Mouse (Mus musculus): ENCODE data around the gene Tcl1b3.
"Not testable (repeated sequence)": the region's sequence is repeated elsewhere in the genome, so short reads cannot be mapped to it uniquely, and the experiment has no call there.

Gene Tcl1b3

GRCm38 (mm10) chr12:105190743-105191142 lies at the start of gene Tcl1b3:
Gene Tcl1b3 (plus strand): TSS chr12:105191043.
- DNase-seq = not testable (repeated sequence)

- no peak for DNase-seq
Measured at GRCm38 (mm10) chr12:105143096-105143495, 47.7 kb upstream of the Tcl1b3 start.

DNA sequence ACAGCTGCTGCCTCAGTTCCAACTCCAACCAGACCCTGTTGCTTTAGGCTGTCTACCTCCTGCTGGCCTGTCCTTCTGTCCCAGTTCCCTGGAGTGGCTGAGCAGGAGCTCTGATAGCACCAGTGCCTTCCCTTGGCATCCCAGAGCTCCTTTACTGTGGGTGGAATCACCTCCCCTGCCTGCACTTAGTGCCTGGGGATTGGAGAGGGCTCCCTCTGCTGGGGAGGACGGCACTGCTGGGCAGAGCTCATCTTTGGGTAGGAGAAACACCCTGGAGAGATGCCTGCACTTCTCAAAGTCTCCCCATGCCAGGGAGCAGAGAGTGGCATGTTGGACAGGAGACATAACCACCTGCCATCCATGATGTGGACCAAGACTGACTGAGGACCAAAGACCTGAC lies 45.9 kb upstream of the Tcl1b3 start:
- not testable (repeated sequence) for DNase-seq

GRCm38 (mm10) chr12:105145714-105146113 lies 45.1 kb upstream of the Tcl1b3 start, which contains the start of gene Tcl1b2:
Gene Tcl1b2 (plus strand): TSS chr12:105146014.
- no peak for DNase-seq

- not testable (repeated sequence) for DNase-seq
Measured at GRCm38 (mm10) chr12:105155286-105155685, 35.6 kb upstream of the Tcl1b3 start.

DNA sequence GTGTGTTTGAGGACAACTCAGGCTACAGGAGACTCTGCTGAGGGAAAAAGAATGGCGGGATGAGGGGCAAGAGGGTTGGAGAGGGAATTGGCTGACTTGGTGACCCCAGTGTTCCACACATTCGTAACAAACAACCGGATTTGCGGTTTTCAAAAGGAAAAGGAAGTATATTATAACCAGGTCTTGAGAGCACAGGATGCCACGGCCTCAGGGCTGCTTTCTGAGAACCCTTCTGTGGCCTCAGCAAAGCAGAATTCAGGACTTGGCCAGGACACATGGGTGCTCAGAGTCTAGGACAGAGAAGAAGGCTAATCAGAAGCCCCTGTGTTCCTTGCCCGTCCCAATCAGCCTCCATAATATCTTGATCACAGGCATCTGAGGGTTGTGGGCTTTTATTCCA lies 32.0 kb upstream of the Tcl1b3 start:
- no peak for DNase-seq

DNA sequence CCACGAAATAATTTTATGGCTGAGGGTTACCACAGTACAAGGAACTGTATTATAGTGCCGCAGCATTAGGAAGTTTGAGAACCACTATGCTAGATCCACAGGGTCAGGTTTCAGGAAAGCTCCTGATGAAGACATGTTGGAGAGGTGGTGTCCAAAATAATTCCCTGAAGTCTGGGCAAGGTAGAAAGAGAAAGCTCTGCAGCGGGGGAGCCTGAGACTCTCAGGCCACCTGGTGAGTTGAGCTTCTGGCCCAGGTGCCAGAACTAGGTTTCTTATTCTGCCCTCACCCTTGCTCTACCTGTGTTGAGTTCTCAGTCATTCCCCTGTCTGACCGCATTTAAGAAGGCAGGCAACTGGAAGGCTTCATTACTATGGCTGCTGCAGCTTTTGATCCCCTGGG lies 31.5 kb upstream of the Tcl1b3 start, which contains the start of gene Tcl1b1:
TSS of gene Tcl1b1 (plus strand) at position 301 of the 400 bp plus-strand sequence.
- DNase-seq = no peak

- no peak for DNase-seq
Measured at GRCm38 (mm10) chr12:105166734-105167133, 24.1 kb upstream of the Tcl1b3 start.

- DNase-seq = no peak
Measured at GRCm38 (mm10) chr12:105173366-105173765, 17.5 kb upstream of the Tcl1b3 start.

- peak; percentile 14 to 76 for DNase-seq
Measured at GRCm38 (mm10) chr12:105174318-105174717, 16.5 kb upstream of the Tcl1b3 start.

DNA sequence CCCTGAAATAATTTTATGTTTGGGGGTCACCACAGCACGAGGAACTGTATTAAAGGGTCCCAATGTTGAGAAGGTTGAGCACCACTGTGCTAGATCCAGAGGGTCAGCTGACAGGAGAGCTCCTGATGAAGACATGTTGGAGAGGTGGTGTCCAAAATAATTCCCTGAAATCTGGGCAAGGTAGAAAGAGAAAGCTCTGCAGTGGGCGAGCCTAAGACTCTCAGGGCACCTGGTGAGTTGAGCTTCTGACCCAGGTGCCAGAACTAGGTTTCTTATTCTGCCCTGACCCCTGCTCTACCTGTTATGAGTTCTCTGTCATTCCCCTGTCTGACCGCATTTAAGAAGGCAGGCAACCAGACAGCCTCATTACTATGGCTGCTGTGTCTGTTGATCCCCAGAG lies 14.8 kb upstream of the Tcl1b3 start, which contains the start of gene Tcl1b5:
TSS of gene Tcl1b5 (plus strand) at position 301 of the 400 bp plus-strand sequence.
- not testable (repeated sequence) for DNase-seq

GRCm38 (mm10) chr12:105181040-105181644 lies 9.7 kb upstream of the Tcl1b3 start:
- not testable (repeated sequence) for DNase-seq

- peak in 1 of 2 experiments; percentile 25 for DNase-seq
Measured at GRCm38 (mm10) chr12:105188980-105189379, 1.9 kb upstream of the Tcl1b3 start.

GRCm38 (mm10) chr12:105199684-105200497 lies 9.0 kb downstream of the Tcl1b3 start:
- not testable (repeated sequence) for DNase-seq

GRCm38 (mm10) chr12:105201657-105202056 lies 10.8 kb downstream of the Tcl1b3 start, which contains the start of gene Tcl1b4:
Gene Tcl1b4 (plus strand): TSS chr12:105201957.
- DNase-seq = not testable (repeated sequence)

DNA sequence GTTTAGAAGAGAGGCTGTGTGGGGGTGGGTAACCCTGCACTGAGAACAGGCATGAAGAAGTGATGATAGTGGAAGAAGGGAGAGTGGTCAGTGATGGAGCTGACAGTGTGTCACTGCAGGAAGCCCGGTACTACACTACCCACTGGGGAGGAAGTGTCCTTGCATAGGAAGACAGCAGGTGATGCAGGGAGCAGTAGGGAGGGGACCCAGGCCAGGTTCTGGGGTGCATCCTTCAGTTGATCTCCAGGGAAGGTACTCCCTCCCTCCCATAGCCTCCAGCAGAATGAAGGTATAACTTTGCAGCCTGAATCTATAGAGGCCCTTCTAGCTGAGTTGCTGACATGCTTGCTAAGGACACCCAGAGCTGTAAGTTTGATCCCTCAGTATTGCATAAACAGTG lies 16.2 kb downstream of the Tcl1b3 start:
- no peak for DNase-seq

GRCm38 (mm10) chr12:105208441-105208840 lies 17.6 kb downstream of the Tcl1b3 start:
- DNase-seq = no peak

DNA sequence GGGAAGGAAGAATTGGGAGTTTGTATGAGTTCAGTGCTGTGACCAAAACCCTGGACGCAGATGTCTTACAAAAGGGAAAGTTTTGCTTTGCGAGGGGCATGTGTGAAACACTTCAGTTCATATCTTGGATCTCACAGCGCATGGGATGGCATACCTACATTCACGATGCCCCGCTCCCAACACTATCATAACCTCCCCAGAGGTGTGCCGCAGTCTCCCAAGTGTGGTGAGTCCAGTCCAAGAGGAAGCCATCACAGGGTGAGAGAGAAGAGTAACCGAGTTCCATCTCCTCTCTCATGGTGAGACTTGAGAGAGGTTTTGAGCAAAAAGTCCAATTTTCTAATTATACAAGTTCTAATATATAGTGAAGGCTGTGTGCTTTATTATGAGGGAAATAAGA lies 18.4 kb downstream of the Tcl1b3 start:
- no peak for DNase-seq

DNA sequence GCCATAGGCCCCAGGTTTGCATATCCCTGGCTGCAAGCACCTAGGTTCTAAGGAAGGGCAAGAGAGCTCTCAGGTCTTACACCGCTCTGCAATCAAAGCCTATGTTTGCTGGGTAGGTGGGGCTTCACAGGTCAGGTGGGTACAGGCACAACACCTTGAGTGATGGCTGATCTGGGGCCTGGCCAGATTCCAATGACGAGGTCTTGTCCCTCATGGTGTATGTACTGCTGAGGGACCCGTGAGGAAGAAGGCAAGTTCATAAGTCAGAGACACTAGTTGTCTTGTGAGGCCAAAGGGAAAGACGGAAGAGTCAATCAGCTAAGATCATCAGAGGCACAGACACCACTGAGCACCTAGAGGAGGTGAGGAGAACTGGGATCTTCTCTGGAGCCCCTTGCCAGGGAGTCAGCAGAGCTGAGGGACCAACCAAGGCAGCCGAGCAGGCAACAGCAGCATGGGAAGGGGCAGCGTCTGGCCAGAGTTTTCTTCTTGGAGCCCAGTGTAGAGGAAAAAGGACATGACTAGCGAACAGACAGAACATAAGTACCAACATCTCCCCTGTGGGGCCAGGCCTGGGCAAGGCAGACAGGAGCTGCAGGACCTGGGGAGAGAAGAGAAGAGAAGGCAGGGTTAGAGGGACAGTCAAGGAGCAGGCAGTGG lies 26.4 kb downstream of the Tcl1b3 start:
- DNase-seq = no peak

DNA sequence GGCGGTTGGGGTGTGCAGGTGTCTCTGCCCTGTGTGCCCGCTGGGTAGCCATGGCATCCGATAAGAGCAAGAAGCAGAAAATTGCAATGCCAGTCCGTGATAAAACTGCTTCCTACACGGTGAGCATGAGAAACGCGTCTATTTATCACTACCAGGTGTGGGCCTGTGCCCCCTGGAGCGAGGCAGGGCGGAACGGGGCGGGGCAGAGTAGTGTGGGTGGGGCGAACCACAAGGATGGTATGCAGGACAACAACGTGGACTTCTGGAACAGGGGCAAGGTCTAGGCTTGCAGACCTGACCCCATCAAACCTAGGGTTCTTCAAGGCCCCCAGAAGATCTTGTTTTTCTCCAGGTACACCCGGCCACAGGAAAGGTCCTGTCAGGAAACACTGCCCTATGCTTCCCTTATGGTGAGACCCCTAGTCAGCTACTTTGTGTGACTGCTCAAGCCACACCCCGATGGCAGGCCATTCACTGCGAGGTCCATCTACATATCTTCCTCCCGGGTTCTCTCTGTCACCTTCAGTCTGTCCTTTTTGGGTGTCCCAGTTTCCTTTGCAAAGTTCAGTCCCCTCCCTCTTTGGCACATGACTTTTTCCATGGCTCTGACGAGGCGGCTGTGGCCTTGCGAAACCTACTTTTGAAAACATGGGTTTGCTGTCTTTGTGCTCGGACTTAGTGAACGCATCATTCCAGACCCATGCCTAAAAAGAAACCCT lies 31.9 kb downstream of the Tcl1b3 start, which contains the start of gene Tcl1:
TSS of gene Tcl1 (minus strand) at position 193 of the 719 bp plus-strand sequence.
- DNase-seq = no peak

- DNase-seq = no peak
Measured at GRCm38 (mm10) chr12:105224621-105225320, 33.9 kb downstream of the Tcl1b3 start.

- DNase-seq = no peak
Measured at GRCm38 (mm10) chr12:105234362-105234761, 43.5 kb downstream of the Tcl1b3 start.

All from kidney, adult 8-10 months (tissue).